Mouse (Mus musculus) left cerebral cortex, postnatal 10 days (tissue): ENCODE results near the gene Olfr90. TPM values are rescaled to one million over a fixed set of nuclear protein-coding genes. Genes with fewer than 3 reads are reported as not detected.
"Not testable (repeated sequence)": the region's sequence is repeated elsewhere in the genome, so short reads cannot be mapped to it uniquely, and the experiment has no call there.

Experiments used
- DNase-seq, 2 experiments: peaks; one replicate each; pipeline ENCODE4 v3.0.0; 2021 to 2022; ENCODE audit warnings: low spot score in 2 of 2, mixed read lengths in 1 of 2; ENCODE audit errors: extremely low spot score in 1 of 2
- intact Hi-C: fragments of 180-260 bp; cut with DNase I; formaldehyde crosslinking; loops from one replicate; pipeline ENCODE4 v1.15.1; 2025
- total RNA-seq, 2 experiments: library from RNA; stranded (reverse); gene quantifications; 2 replicates each; pipeline ENCODE4 v1.2.3; 2021

The Olfr90 gene
- total RNA-seq = not detected

GRCm38 (mm10) chr17:37088399-37088798, at the start of gene Olfr90:
Olfr90 (minus strand) TSS chr17:37088499.
- intact Hi-C loops = no loop called here

GRCm38 (mm10) chr17:37131366-37131765, 43.1 kb upstream of the Olfr90 start:
- intact Hi-C loops, DNase-seq: not testable (repeated sequence)

More at GRCm38 (mm10) chr17:37088399-37088798, at the start of gene Olfr90:
- DNase-seq = no peak

GRCm38 (mm10) chr17:37119988-37120387, 31.7 kb upstream of the Olfr90 start, which contains the start of gene Olfr92:
Olfr92 (minus strand) TSS chr17:37120088.
- no peak for DNase-seq
- intact Hi-C loops = no loop called here

- intact Hi-C loops = no loop called here
- DNase-seq = no peak
Observed at GRCm38 (mm10) chr17:37098178-37098577, 9.9 kb upstream of the Olfr90 start, which contains the start of gene Olfr91. Olfr91 (minus strand) TSS chr17:37098278.

- intact Hi-C loops = no loop called here
- DNase-seq = no peak
Observed at GRCm38 (mm10) chr17:37093289-37093688, 5.0 kb upstream of the Olfr90 start.

- no peak for DNase-seq
Observed at GRCm38 (mm10) chr17:37092198-37092597, 3.9 kb upstream of the Olfr90 start.

GRCm38 (mm10) chr17:37085545-37085944, 2.8 kb downstream of the Olfr90 start:
- no peak for DNase-seq
- intact Hi-C loops = no loop called here

More at GRCm38 (mm10) chr17:37092198-37092597, 3.9 kb upstream of the Olfr90 start:
- intact Hi-C loops = no loop called here

GRCm38 (mm10) chr17:37084632-37085031, 3.7 kb downstream of the Olfr90 start:
- DNase-seq = no peak
- intact Hi-C loops = no loop called here

- intact Hi-C loops = loop anchor here (2.0 kb wide), 1 partner anchor 119 kb away; no protein-coding TSS in a partner anchor
- DNase-seq = peak in 1 of 2 experiments; percentile 64
Observed at GRCm38 (mm10) chr17:37083327-37083726, 5.0 kb downstream of the Olfr90 start.

GRCm38 (mm10) chr17:37081659-37082058, 6.6 kb downstream of the Olfr90 start:
- intact Hi-C loops = loop anchor here (2.0 kb wide), 1 partner anchor 121 kb away; no protein-coding TSS in a partner anchor
- no peak for DNase-seq

- intact Hi-C loops = no loop called here
- no peak for DNase-seq
Observed at GRCm38 (mm10) chr17:37080119-37080518, 8.2 kb downstream of the Olfr90 start.

- DNase-seq = no peak
- intact Hi-C loops = no loop called here
Observed at GRCm38 (mm10) chr17:37078990-37079389, 9.3 kb downstream of the Olfr90 start.

- intact Hi-C loops = no loop called here
- no peak for DNase-seq
Observed at GRCm38 (mm10) chr17:37078193-37078592, 10.1 kb downstream of the Olfr90 start.

- intact Hi-C loops = no loop called here
- DNase-seq = no peak
Observed at GRCm38 (mm10) chr17:37075766-37076165, 12.5 kb downstream of the Olfr90 start.

GRCm38 (mm10) chr17:37075181-37075580, 13.1 kb downstream of the Olfr90 start:
- no peak for DNase-seq
- intact Hi-C loops = no loop called here

GRCm38 (mm10) chr17:37072730-37073276, 15.5 kb downstream of the Olfr90 start:
- DNase-seq = no peak
- intact Hi-C loops = no loop called here

- no peak for DNase-seq
- intact Hi-C loops = no loop called here
Observed at GRCm38 (mm10) chr17:37072080-37072729, 16.1 kb downstream of the Olfr90 start.

- intact Hi-C loops = no loop called here
- DNase-seq = no peak
Observed at GRCm38 (mm10) chr17:37070121-37070520, 18.2 kb downstream of the Olfr90 start.

- DNase-seq = no peak
Observed at GRCm38 (mm10) chr17:37067861-37068260, 20.4 kb downstream of the Olfr90 start.

GRCm38 (mm10) chr17:37065993-37066392, 22.3 kb downstream of the Olfr90 start:
- intact Hi-C loops = no loop called here
- DNase-seq = no peak

More at GRCm38 (mm10) chr17:37067861-37068260, 20.4 kb downstream of the Olfr90 start:
- intact Hi-C loops = no loop called here
